Mouse (Mus musculus) ES-Bruce4 (cell line): Measurements from ENCODE around the gene Mlh1. TPM values are rescaled to one million over a fixed set of nuclear protein-coding genes. Genes with fewer than 3 reads are reported as not detected.

Source experiments
- H3K27ac ChIP-seq: 2 replicates; pipeline ENCODE4 v1.5.1; 2012; ENCODE audit warnings: low read length, inconsistent platforms; ENCODE audit not compliant: insufficient read depth
- H3K27me3 ChIP-seq: 2 replicates; pipeline ENCODE4 v1.6.1; 2012; ENCODE audit warnings: mild to moderate bottlenecking, low read length, inconsistent platforms; ENCODE audit not compliant: control insufficient read depth, poor library complexity, insufficient read depth, severe bottlenecking
- H3K36me3 ChIP-seq: 2 replicates; pipeline ENCODE4 v1.6.1; 2012; ENCODE audit warnings: inconsistent platforms, mild to moderate bottlenecking, low read length, moderate library complexity; ENCODE audit not compliant: control insufficient read depth, poor library complexity, insufficient read depth, severe bottlenecking
- H3K4me1 ChIP-seq: one replicate; pipeline ENCODE4 v1.8.1; 2011; ENCODE audit warnings: low read length; ENCODE audit not compliant: control insufficient read depth, insufficient read depth
- H3K4me3 ChIP-seq: 2 replicates; pipeline ENCODE4 v1.5.1; 2011; ENCODE audit warnings: low read depth, mild to moderate bottlenecking, low read length
- H3K9ac ChIP-seq: 2 replicates; pipeline ENCODE4 v1.6.1; 2012; ENCODE audit warnings: low read depth, mild to moderate bottlenecking, inconsistent platforms; ENCODE audit not compliant: poor library complexity, severe bottlenecking
- H3K9me3 ChIP-seq: replicated peaks from 2 replicates; pipeline ENCODE4 v1.6.1; 2012; ENCODE audit warnings: mild to moderate bottlenecking, low read length, inconsistent platforms; ENCODE audit not compliant: control insufficient read depth, poor library complexity, insufficient read depth, severe bottlenecking
- CTCF ChIP-seq: IDR thresholded peaks from one replicate; pipeline ENCODE4 v1.8.1; 2011; ENCODE audit warnings: low read depth, low read length
- EP300 ChIP-seq: IDR thresholded peaks from 2 replicates; pipeline ENCODE4 v1.6.1; 2011; ENCODE audit warnings: low read depth, low read length; ENCODE audit not compliant: insufficient read depth
- POLR2A ChIP-seq: IDR thresholded peaks from one replicate; pipeline ENCODE4 v1.8.1; 2011; ENCODE audit warnings: low read length; ENCODE audit not compliant: insufficient read depth
- polyA plus RNA-seq: library from polyadenylated mRNA; stranded (reverse); fragments of >200 nt; gene quantifications from 2 replicates; pipeline ENCODE4 v1.2.4, GENCODE M21; 2011; ENCODE audit warnings: low read depth; ENCODE audit not compliant: missing spikeins, insufficient read depth, insufficient read length

The Mlh1 gene
- polyA plus RNA-seq, 1 experiment: 73.9 TPM

DNA sequence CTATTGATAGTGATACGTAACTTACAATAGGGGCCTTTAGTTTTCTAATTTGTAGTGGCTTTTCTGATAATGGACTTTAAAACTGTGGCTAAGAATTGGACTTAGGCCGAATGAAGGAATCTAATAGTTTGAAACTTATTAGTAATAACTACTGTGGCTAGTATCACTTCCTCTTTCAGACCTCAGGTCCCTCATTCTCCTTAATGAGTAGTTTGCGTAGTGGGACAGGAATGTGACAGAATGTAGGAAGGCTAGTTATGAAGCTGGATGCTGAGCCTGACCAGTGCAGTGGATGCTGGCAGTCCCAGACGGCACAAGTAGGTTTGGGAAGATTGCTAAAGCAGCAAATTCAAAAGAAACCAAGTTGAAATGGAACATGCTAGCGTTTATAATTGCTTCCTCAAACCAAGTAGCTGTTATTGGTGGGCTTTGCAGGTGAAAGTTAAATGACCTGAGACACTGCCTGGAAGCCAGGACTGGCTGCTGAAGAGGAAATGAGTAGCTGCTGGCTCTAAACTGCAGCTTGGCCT, 51.0 kb downstream of the Mlh1 start:
- Histone ChIP-seq H3K4me1 (no peaks in the 10 kb centered on the region), H3K9ac (no peak overlapping the region), H3K4me3 (no peak overlapping the region), H3K9me3 (no peaks in the 10 kb centered on the region), H3K27me3 (no peaks in the 10 kb centered on the region), H3K27ac (no peak overlapping the region), H3K36me3 (peaks cover 2% of the 10 kb centered on the region; the same call in 1 of the 2 replicates)
- no peak for TF ChIP-seq EP300
- TF ChIP-seq CTCF: no peak
- no peak for TF ChIP-seq POLR2A

DNA sequence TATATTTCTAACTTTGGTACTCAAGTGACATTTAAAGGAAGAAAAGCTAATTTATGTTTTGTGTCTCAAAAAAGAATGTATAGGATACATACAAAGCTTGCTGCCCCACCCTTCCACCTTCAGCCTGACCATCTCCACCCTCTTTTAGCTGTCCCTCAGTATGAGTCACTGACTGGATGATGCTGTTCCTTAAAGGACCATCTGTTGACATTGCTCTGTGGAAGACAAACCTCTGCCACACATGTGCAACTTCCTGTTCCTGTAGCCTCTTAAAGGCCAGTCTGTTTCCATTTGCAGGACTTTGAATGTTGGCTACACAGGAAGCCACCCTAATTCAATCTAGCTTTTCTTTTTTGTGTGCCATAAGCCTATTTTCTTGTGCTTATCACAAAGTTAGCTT, 55.2 kb downstream of the Mlh1 start:
- Histone ChIP-seq H3K36me3 (no peaks in the 10 kb centered on the region), H3K9me3 (no peaks in the 10 kb centered on the region), H3K27ac (no peak overlapping the region), H3K27me3 (no peaks in the 10 kb centered on the region), H3K4me1 (no peaks in the 10 kb centered on the region), H3K9ac (no peak overlapping the region), H3K4me3 (no peak overlapping the region)
- TF ChIP-seq CTCF: no peak

DNA sequence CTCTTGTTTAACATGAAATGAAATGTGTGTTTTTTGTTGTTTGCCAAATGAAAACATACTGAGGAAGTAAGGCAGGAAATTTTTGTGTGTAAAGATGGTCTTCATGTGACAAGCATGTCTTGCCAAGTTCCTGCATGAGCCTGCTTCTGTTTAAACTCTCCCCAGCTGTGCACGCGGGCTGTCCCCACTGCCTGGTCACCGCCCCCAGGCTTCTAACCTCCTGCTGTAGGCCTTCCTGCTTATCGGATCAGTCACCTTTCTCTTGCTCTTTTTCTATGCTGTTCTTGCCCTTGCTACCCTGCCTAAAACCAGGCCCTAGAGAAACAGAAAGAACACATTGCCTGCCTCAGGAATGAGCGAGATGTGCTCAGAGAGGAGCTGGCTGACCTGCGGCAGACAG, 58.1 kb downstream of the Mlh1 start:
- TF ChIP-seq POLR2A: no peak
- TF ChIP-seq EP300: no peak
- TF ChIP-seq CTCF: no peak
- H3K27ac ChIP-seq: no peak overlapping the region
- no peaks in the 10 kb centered on the region for H3K27me3 ChIP-seq
- no peak overlapping the region for H3K9ac ChIP-seq
- H3K36me3 ChIP-seq: no peaks in the 10 kb centered on the region
- H3K4me1 ChIP-seq: no peaks in the 10 kb centered on the region
- H3K4me3 ChIP-seq: no peak overlapping the region
- no peaks in the 10 kb centered on the region for H3K9me3 ChIP-seq

DNA sequence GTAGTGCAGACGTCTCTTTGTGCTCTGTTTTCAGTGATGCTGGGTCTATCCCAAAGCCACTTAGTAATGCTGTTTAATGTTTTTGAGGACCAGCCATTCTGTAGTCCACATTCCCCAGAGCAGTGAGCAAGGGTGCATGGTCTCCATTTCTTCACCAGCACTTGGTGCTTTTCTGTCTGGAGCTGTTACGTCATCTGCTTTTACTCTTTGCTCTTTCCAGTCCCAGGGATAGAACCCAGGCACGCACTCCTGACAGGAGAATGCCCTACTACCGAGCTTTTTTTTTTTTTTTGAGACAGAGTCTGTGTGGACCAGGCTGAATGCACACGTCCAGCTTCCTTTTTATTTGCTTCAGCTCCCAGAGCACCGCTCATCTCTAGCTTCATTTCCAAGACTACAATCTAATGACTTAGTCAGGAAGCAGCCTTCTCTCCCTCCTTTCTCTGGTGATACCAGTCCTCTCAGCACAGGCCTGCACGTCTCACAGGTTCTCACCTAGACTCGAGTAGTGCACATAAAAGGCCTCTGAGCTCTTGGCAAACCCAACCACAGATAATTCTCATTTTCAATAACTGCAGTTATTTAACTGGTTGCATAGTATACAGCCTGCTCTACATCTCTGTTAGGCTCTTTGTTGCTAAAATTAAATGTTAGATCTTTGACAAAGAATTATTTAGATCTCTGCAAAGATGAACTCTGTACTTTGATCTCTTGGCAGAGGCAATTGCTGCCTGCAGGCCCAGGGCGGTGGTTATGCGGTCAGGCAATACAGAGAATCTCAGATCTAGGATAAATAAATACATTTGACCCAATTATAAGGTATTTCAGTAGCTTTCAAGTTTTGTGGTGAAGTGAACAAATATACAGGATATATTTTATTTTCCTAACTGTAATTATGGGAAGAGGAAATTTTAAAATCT, 60.2 kb downstream of the Mlh1 start:
- Histone ChIP-seq H3K36me3 (no peaks in the 10 kb centered on the region), H3K9me3 (no peaks in the 10 kb centered on the region), H3K4me3 (no peak overlapping the region), H3K9ac (no peak overlapping the region), H3K27me3 (no peaks in the 10 kb centered on the region), H3K4me1 (no peaks in the 10 kb centered on the region), H3K27ac (no peak overlapping the region)
- TF ChIP-seq POLR2A: no peak
- no peak for TF ChIP-seq EP300
- no peak for TF ChIP-seq CTCF

DNA sequence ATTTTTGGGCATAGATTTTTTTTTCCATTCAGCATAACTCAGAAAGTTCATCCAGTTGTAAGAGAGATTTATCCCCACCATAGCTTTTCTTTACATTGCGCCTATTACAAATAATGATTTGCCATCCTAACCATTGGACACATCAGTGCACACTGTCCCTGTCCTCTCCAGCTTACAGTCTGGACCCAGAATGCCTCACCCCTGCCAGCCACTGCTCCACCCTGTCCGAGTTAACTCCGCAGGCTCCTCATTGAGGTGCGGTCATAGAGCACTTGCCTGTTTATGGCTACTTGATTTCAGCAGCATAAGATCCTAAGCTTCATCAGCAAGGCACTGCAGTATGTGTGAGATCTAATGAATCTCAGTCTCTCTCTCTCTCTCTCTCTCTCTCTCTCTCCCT, 61.2 kb downstream of the Mlh1 start:
- no peaks in the 10 kb centered on the region for H3K27me3 ChIP-seq
- H3K9ac ChIP-seq: no peak overlapping the region
- H3K4me3 ChIP-seq: no peak overlapping the region
- no peaks in the 10 kb centered on the region for H3K4me1 ChIP-seq
- no peak for TF ChIP-seq EP300
- TF ChIP-seq POLR2A: no peak
- no peak for TF ChIP-seq CTCF
- H3K27ac ChIP-seq: no peak overlapping the region
- no peaks in the 10 kb centered on the region for H3K9me3 ChIP-seq
- H3K36me3 ChIP-seq: no peaks in the 10 kb centered on the region

DNA sequence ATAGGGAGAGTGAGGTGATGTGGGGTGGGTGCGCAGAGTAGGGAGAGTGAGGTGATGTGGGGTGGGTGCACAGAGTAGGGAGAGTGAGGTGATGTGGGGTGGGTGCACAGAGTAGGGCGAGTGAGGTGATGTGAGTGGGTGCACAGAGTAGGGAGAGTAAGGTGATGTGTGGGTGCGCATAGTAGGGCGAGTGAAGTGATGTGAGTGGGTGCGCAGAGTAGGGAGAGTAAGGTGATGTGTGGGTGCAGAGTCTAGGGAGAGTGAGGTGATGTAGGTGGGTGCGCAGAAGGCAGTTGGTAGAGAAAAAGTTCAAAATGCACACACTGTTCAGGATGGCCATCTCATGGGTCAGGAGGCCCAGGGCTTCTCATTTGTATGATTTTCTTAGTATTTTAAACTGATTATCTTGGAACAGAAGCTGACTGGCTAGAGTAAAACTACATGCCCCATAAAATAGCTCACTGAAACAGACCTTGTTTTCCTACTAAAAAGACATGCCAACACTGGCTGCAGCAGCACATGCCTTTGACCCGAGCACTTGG, 62.4 kb downstream of the Mlh1 start:
- no peaks in the 10 kb centered on the region for H3K4me1 ChIP-seq
- no peak for TF ChIP-seq CTCF
- TF ChIP-seq POLR2A: no peak
- TF ChIP-seq EP300: no peak

More for the DNA sequence above, 62.4 kb downstream of the Mlh1 start:
- no peak overlapping the region for H3K9ac ChIP-seq
- H3K4me3 ChIP-seq: no peak overlapping the region
- no peaks in the 10 kb centered on the region for H3K27me3 ChIP-seq
- no peak overlapping the region for H3K27ac ChIP-seq
- no peaks in the 10 kb centered on the region for H3K36me3 ChIP-seq
- H3K9me3 ChIP-seq: no peaks in the 10 kb centered on the region
